Mouse (Mus musculus) heart, embryonic 12.5 days (tissue): ENCODE measurements at regions not wholly inside any gene's neighbourhood (a gene's known extent, or its start where the extent isn't known, plus 50 kb on each side); places are given as distances from the start of the nearest gene placed in this dataset.

Experiments
- ATAC-seq: fragments of 200-750 bp; cut with Nextera tagmentation; 2 replicates; pipeline ENCODE4 v1.8.0; 2017; ENCODE audit warnings: moderate TSS enrichment, moderate library complexity; ENCODE audit not compliant: insufficient number of reproducible peaks, low FRiP score
- H3K27ac ChIP-seq: fragments of 300-500 bp; sonication (generic); 2 replicates; pipeline ENCODE4 v1.5.1; 2016; ENCODE audit warnings: mild to moderate bottlenecking, moderate library complexity; ENCODE audit not compliant: poor library complexity, severe bottlenecking
- H3K27me3 ChIP-seq: fragments of 300-500 bp; sonication (generic); replicated peaks from 2 replicates; pipeline ENCODE4 v1.6.1; 2016; ENCODE audit warnings: mild to moderate bottlenecking, moderate library complexity
- H3K36me3 ChIP-seq: fragments of 300-500 bp; sonication (generic); 2 replicates; pipeline ENCODE4 v1.6.1; 2016; ENCODE audit warnings: mild to moderate bottlenecking, moderate library complexity
- H3K4me1 ChIP-seq: fragments of 300-500 bp; sonication (generic); replicated peaks from 2 replicates; pipeline ENCODE4 v1.6.1; 2016; ENCODE audit warnings: mild to moderate bottlenecking
- H3K4me2 ChIP-seq: fragments of 300-500 bp; sonication (generic); 2 replicates; pipeline ENCODE4 v1.6.1; 2016; ENCODE audit warnings: mild to moderate bottlenecking, moderate library complexity
- H3K4me3 ChIP-seq: fragments of 300-500 bp; sonication (generic); 2 replicates; pipeline ENCODE4 v1.5.1; 2016; ENCODE audit warnings: mild to moderate bottlenecking
- H3K9ac ChIP-seq: fragments of 300-500 bp; sonication (generic); 2 replicates; pipeline ENCODE4 v1.6.1; 2016; ENCODE audit warnings: mild to moderate bottlenecking, moderate library complexity
- H3K9me3 ChIP-seq: fragments of 300-500 bp; sonication (generic); replicated peaks from 2 replicates; pipeline ENCODE4 v1.6.1; 2016; ENCODE audit warnings: mild to moderate bottlenecking, moderate library complexity
- WGBS: fragments of 180-500 bp; shearing (Covaris S2); methylation state at CpG from one replicate; pipeline ENCODE4 v1.1.7; 2016; 5-methylcytosine and 5-hydroxymethylcytosine counted together

GRCm38 (mm10) chr4:83915871-83916270, 390.5 kb downstream of the Ccdc171 start:
- Histone ChIP-seq H3K27ac (no peak overlapping the region), H3K4me2 (no peak overlapping the region), H3K9ac (no peak overlapping the region), H3K36me3 (no peaks in the 10 kb centered on the region), H3K4me3 (no peak overlapping the region), H3K4me1 (no peaks in the 10 kb centered on the region; the same call in 1 of the 2 replicates), H3K27me3 (no peaks in the 10 kb centered on the region), H3K9me3 (no peaks in the 10 kb centered on the region)
- WGBS, result 62% methylated on average over 4 of the region's 4 CpGs
- ATAC-seq, result no peak

GRCm38 (mm10) chr4:83917009-83917408, 391.7 kb downstream of the Ccdc171 start:
- Histone ChIP-seq H3K27me3 (no peaks in the 10 kb centered on the region), H3K4me2 (no peak overlapping the region), H3K4me1 (no peaks in the 10 kb centered on the region; the same call in 1 of the 2 replicates), H3K27ac (no peak overlapping the region), H3K4me3 (no peak overlapping the region), H3K9me3 (no peaks in the 10 kb centered on the region), H3K36me3 (no peaks in the 10 kb centered on the region), H3K9ac (no peak overlapping the region)
- no peak for ATAC-seq
- 60% methylated on average over 4 of the region's 4 CpGs for WGBS

DNA sequence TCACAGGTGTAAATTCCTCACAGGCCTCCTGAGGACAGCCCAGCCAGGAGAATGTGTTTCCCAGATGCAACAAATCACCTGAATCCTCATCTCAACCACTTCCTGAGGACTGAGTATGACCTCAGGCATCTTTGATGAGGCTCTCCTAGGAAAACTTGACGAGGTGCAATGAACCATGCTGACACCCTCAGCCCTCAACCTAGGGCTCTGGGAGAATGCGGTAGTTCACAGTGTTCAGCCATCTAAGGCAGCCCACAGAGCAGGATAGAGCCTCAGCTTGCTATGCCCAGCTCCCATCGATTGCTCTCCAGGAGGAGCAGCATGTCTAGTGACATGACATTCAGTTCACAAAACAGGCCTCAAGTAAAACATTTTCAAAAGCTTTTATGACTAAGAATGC, 392.7 kb downstream of the Ccdc171 start:
- Histone ChIP-seq H3K27me3 (no peaks in the 10 kb centered on the region), H3K9ac (no peak overlapping the region), H3K9me3 (no peaks in the 10 kb centered on the region), H3K36me3 (no peaks in the 10 kb centered on the region), H3K27ac (no peak overlapping the region), H3K4me2 (no peak overlapping the region), H3K4me3 (no peak overlapping the region), H3K4me1 (no peaks in the 10 kb centered on the region; the same call in 1 of the 2 replicates)
- WGBS, result 78% methylated on average over 3 of the region's 3 CpGs
- no peak for ATAC-seq

DNA sequence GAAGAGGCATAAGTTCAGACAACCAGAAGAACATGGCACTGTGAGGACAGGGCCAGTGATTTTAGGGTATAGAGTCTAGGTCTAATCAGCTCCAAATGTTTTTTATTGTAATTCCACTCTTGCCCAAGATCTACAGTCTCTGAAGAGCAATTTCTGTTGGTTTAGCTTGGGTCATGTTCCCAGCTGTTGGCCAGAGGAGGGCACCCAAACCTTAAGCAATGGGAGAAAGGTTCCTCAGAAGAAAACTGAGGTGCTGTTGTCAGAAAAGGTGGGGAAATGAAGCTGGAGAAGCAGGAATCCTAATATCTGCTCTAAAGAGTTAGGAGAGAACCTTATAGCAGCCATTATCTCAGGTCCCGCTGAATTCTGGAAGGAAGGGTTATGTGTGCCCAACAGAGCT, 393.7 kb downstream of the Ccdc171 start:
- Histone ChIP-seq H3K9me3 (no peaks in the 10 kb centered on the region), H3K9ac (no peak overlapping the region), H3K4me1 (no peaks in the 10 kb centered on the region; the same call in 1 of the 2 replicates), H3K36me3 (no peaks in the 10 kb centered on the region), H3K27ac (no peak overlapping the region), H3K4me2 (no peak overlapping the region), H3K4me3 (no peak overlapping the region), H3K27me3 (no peaks in the 10 kb centered on the region)
- no peak for ATAC-seq
- 34% methylated on average over 1 of the region's 1 CpGs for WGBS

DNA sequence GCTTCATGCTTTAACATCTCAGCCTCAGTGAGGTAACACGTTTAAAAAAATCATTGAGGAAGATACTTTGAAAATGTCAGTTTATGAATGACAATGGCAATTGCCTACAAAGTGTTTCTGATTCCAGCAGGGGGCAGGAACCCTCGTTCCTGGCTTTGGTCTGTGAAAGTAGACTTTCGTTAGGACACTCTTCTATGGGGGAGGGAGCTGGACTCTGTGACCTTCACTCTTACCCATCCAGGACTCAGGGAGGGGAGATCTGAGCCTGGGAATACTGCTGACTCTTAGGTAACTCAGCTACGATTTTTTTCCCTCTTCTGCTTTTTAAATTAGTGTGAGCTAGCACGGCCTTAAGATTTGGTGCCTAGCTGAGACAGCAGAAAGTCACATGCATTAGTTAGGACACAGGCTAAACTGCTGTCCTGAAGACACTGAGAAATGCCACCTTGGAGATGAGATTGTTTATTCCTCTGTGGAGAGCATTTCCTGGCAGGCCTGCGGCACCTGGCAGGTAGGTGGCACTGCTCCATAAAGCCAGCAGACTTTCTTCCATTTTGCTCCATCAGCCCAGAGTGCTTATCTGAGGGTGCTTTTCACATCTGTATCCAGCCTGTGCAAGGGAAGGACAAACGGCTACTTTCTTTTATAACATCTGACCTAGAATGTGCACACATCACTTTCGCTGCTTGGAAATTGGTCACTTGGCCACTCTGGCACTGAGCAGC, 399.9 kb downstream of the Ccdc171 start:
- no peaks in the 10 kb centered on the region; the same call in 1 of the 2 replicates for H3K27me3 ChIP-seq
- no peak for ATAC-seq
- H3K27ac ChIP-seq, result no peak overlapping the region
- H3K4me3 ChIP-seq, result no peak overlapping the region
- H3K4me2 ChIP-seq, result no peak overlapping the region
- no peaks in the 10 kb centered on the region for H3K4me1 ChIP-seq
- no peaks in the 10 kb centered on the region for H3K9me3 ChIP-seq
- WGBS, result 59% methylated on average over 8 of the region's 8 CpGs
- no peaks in the 10 kb centered on the region for H3K36me3 ChIP-seq
- H3K9ac ChIP-seq, result no peak overlapping the region

DNA sequence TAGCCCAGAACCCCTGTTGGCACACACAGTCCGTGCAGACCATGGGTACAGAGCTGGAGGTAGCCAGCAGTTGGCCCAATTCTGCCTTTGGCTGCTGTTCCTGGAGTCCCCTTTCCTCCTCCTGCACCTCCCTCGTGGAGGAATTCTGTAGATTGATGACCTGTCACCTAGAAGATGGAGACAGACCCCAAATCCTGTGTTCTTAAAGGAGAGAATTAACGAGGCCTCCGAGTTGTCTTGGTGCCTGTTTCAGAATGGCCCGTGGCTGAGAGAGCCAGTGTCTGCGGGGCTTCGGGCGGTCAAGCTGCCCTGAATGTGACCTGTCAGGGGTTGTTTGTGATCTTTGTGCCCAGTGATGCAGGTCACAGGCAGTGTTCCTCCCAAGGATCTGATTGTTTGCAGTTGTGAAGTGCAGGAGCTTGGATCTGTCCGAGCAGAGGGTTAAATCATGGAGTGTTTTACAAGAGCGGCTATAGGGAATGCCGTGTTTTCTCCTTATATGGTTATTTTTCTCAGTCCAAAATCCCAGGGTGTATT, 400.9 kb downstream of the Ccdc171 start:
- H3K27me3 ChIP-seq, result no peaks in the 10 kb centered on the region; the same call in 1 of the 2 replicates
- H3K4me2 ChIP-seq, result no peak overlapping the region
- no peaks in the 10 kb centered on the region for H3K36me3 ChIP-seq
- H3K4me3 ChIP-seq, result no peak overlapping the region
- no peaks in the 10 kb centered on the region for H3K4me1 ChIP-seq
- no peak for ATAC-seq
- WGBS, result 54% methylated on average over 11 of the region's 11 CpGs
- no peak overlapping the region for H3K9ac ChIP-seq
- no peaks in the 10 kb centered on the region for H3K9me3 ChIP-seq
- no peak overlapping the region for H3K27ac ChIP-seq

GRCm38 (mm10) chr4:83931897-83932654, 406.7 kb downstream of the Ccdc171 start:
- no peak overlapping the region for H3K4me2 ChIP-seq
- H3K4me3 ChIP-seq, result no peak overlapping the region
- 52% methylated on average over 8 of the region's 8 CpGs for WGBS
- H3K9ac ChIP-seq, result no peak overlapping the region
- ATAC-seq, result no peak
- H3K27me3 ChIP-seq, result no peaks in the 10 kb centered on the region; the same call in none of the 2 replicates
- no peaks in the 10 kb centered on the region for H3K36me3 ChIP-seq
- no peaks in the 10 kb centered on the region for H3K9me3 ChIP-seq
- no peaks in the 10 kb centered on the region for H3K4me1 ChIP-seq
- no peak overlapping the region for H3K27ac ChIP-seq

DNA sequence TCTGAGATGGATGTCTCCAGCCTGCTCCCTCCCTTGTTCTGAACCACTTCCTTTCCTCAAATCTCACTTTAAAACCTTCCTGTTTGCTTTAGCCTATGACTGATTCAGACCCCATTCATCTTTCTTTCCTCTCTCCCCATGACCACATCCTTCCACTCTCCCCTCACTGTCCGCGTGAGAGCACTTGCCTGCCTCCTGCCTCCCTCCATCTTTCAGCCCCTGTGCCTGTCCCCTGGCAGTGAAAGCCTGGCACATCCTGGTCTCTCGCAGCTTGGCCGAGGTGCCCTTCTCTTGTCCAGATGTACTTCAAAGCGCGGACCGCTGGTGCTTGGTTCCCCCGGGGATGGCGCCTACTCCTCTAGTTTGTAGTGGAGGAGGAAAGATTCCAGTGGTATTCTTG, 416.3 kb downstream of the Ccdc171 start:
- H3K36me3 ChIP-seq, result no peaks in the 10 kb centered on the region
- WGBS, result 67% methylated on average over 9 of the region's 9 CpGs
- no peaks in the 10 kb centered on the region for H3K9me3 ChIP-seq
- no peak overlapping the region for H3K4me2 ChIP-seq
- no peaks in the 10 kb centered on the region for H3K27me3 ChIP-seq
- H3K9ac ChIP-seq, result no peak overlapping the region
- ATAC-seq, result no peak
- H3K4me1 ChIP-seq, result no peaks in the 10 kb centered on the region
- no peak overlapping the region for H3K4me3 ChIP-seq
- no peak overlapping the region for H3K27ac ChIP-seq

GRCm38 (mm10) chr4:83949612-83950011, 424.3 kb downstream of the Ccdc171 start:
- no peak overlapping the region for H3K9ac ChIP-seq
- no peak overlapping the region for H3K4me2 ChIP-seq
- WGBS, result 79% methylated on average over 2 of the region's 2 CpGs
- no peak for ATAC-seq
- H3K4me1 ChIP-seq, result 0 out of 2 replicates have a peak, but pooled peaks cover 3% of the 10 kb centered on the region
- H3K9me3 ChIP-seq, result no peaks in the 10 kb centered on the region
- no peaks in the 10 kb centered on the region for H3K27me3 ChIP-seq
- no peak overlapping the region for H3K4me3 ChIP-seq
- H3K36me3 ChIP-seq, result no peaks in the 10 kb centered on the region
- no peak overlapping the region for H3K27ac ChIP-seq

GRCm38 (mm10) chr4:83950809-83951409, 425.6 kb downstream of the Ccdc171 start:
- Histone ChIP-seq H3K9me3 (no peaks in the 10 kb centered on the region), H3K27ac (no peak overlapping the region), H3K4me2 (no peak overlapping the region), H3K9ac (no peak overlapping the region), H3K36me3 (no peaks in the 10 kb centered on the region), H3K4me3 (no peak overlapping the region), H3K27me3 (no peaks in the 10 kb centered on the region), H3K4me1 (0 out of 2 replicates have a peak, but pooled peaks cover 3% of the 10 kb centered on the region)
- WGBS, result 75% methylated on average over 10 of the region's 10 CpGs
- ATAC-seq, result no peak
